Mouse (Mus musculus) erythroblast, embryonic 14.5 days (primary cell): ENCODE data around the gene Rnf113a2. TPM values are rescaled to one million over a fixed set of nuclear protein-coding genes. Genes with fewer than 3 reads are reported as not detected.

Experiments used
- H3K27me3 ChIP-seq: 2 replicates; pipeline ENCODE4 v1.6.1; 2012; ENCODE audit warnings: inconsistent platforms; ENCODE audit not compliant: control insufficient read depth
- H3K36me3 ChIP-seq: 2 replicates; pipeline ENCODE4 v1.6.1; 2012; ENCODE audit warnings: mild to moderate bottlenecking, inconsistent platforms; ENCODE audit not compliant: control insufficient read depth
- H3K4me1 ChIP-seq: 2 replicates; pipeline ENCODE4 v1.6.1; 2012; ENCODE audit warnings: inconsistent platforms; ENCODE audit not compliant: control insufficient read depth
- H3K4me3 ChIP-seq: replicated peaks from 2 replicates; pipeline ENCODE3; 2012; ENCODE audit warnings: moderate library complexity, mild to moderate bottlenecking, inconsistent platforms
- H3K9me3 ChIP-seq: 2 replicates; pipeline ENCODE4 v1.6.1; 2012; ENCODE audit warnings: low read length, inconsistent platforms, mixed read lengths; ENCODE audit not compliant: control insufficient read depth
- GATA1 ChIP-seq: IDR thresholded peaks from 2 replicates; pipeline ENCODE4 v1.6.1; 2012; ENCODE audit warnings: low read length, inconsistent platforms, mixed read lengths
- TAL1 ChIP-seq: IDR thresholded peaks from 3 replicates; pipeline ENCODE4 v1.6.1; 2012; ENCODE audit warnings: low read length, inconsistent platforms, mixed read lengths
- polyA plus RNA-seq: library from polyadenylated mRNA; stranded (reverse); fragments of >175 nt; gene quantifications from 2 replicates; pipeline ENCODE4 v1.2.3, GENCODE M21; 2012

Rnf113a2 gene
- polyA plus RNA-seq, 1 experiment, result 4.9 TPM

GRCm38 (mm10) chr12:84462856-84463255 lies 45.9 kb downstream of the Rnf113a2 start:
- Histone ChIP-seq H3K4me3 (no peak overlapping the region), H3K36me3 (peaks cover 87% of the 10 kb centered on the region)

More at GRCm38 (mm10) chr12:84462856-84463255, 45.9 kb downstream of the Rnf113a2 start:
- Histone ChIP-seq H3K4me1 (no peaks in the 10 kb centered on the region), H3K27me3 (no peaks in the 10 kb centered on the region), H3K9me3 (peaks cover 7% of the 10 kb centered on the region)
- TF ChIP-seq TAL1, result no peak
- no peak for TF ChIP-seq GATA1

Other genes with a start within 250 kb of the Rnf113a2 start
- gene Elmsan1, start 198.3 kb upstream of the Rnf113a2 start, polyA plus RNA-seq, result 2.1 and 2.8 TPM in 2 replicates
- 0.32 TPM in 2 replicates for gene Ptgr2, start 132.0 kb upstream of the Rnf113a2 start, polyA plus RNA-seq
- gene Zfp410, start 100.3 kb upstream of the Rnf113a2 start, polyA plus RNA-seq, result 0.24 and 0.37 TPM in 2 replicates
- gene Coq6, start 55.5 kb upstream of the Rnf113a2 start, polyA plus RNA-seq, result 0.84 and 1.3 TPM in 2 replicates
- gene Fam161b, start 55.4 kb upstream of the Rnf113a2 start, polyA plus RNA-seq, result 0.03 and 0.10 TPM in 2 replicates
- 0.15 and 0.21 TPM in 2 replicates for gene Entpd5, start 8.2 kb upstream of the Rnf113a2 start, polyA plus RNA-seq
- 0.03 and 0.05 TPM in 2 replicates for gene Bbof1, start 8.1 kb upstream of the Rnf113a2 start, polyA plus RNA-seq
- gene Aldh6a1, start 33.8 kb downstream of the Rnf113a2 start, polyA plus RNA-seq, result 0.02 TPM in 1 of 2 replicates, not detected in the other
- gene Lin52, start 34.2 kb downstream of the Rnf113a2 start, polyA plus RNA-seq, result 0.05 and 0.09 TPM in 2 replicates
- gene Vsx2, start 152.6 kb downstream of the Rnf113a2 start, polyA plus RNA-seq, result not detected in 2 replicates
- gene Abcd4, start 200.2 kb downstream of the Rnf113a2 start, polyA plus RNA-seq, result 0.03 TPM in 2 replicates
- gene Vrtn, start 223.8 kb downstream of the Rnf113a2 start, polyA plus RNA-seq, result not detected in 2 replicates